Mouse (Mus musculus): Measurements from ENCODE around the gene Ccdc157.
"Not testable (repeated sequence)": the region's sequence is repeated elsewhere in the genome, so short reads cannot be mapped to it uniquely, and the experiment has no call there.

Gene Ccdc157

DNA sequence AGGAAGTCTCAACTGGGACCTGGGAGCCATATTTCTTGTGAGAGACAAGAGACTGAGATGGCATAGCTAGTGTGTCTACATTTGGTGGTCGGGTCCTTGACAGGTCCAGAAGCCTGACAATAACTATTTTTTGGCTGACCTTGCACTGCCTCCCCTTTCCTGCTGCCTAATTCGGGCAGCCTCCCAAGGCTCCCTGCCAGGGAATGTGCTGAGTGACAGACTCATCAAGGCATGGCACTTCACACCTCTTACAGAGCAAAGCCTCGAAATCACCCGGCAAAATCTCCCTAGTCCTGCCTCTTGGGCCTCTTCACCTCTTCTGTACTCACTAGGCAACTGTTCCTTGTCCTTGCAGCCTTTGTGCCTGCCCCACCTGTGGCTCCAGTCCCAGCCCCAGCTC, 17.6 kb upstream of the Ccdc157 start:
- DNase-seq, result peak; percentile 20

DNA sequence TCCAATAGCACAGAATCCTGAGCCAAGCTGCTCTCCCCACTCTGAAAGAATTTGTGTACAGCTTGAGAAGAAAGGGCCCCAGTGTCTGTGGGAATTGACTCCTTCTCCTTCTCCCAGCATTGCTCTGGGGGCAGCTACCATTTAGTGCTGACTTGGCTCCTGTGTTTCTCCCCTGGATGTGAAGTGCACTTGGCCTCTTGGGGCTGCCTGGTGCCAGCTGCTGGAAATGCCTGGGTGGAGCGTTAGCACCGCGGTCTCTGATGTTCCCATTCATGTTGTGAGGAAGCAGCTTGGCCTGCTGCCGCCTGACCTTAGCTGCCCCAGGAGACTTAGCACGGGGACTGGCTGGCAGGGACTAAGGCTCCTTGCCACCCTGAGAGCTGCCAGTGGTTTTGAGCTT, 14.5 kb upstream of the Ccdc157 start:
- DNase-seq, result peak; percentile 67

DNA sequence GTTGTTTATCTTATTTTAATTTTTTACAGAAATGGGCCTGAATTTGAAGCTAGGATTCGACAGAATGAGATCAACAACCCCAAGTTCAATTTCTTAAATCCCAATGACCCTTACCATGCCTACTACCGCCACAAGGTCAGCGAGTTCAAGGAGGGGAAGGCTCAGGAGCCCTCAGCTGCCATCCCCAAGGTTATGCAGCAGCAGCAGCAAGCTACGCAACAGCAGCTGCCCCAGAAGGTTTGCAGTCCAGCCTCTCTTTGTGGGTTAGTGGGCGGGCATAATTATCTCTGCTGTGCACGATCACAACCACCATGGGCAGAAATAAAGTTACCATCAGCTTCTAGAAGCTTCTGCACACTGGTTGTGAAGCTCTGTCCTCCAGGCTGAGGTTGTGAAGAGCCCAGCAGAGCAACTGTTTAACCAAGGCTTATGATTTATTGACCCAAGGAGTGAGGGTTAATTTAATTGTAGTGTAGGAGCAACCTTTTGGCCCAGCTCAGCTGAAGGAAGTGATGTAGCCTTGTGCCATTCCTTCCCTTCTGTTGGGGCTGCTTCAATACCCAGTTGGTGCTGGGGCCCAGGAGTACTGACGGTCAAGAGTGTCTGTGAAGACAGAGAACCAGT, 6.5 kb upstream of the Ccdc157 start:
- DNase-seq, result peak; percentile 62

DNA sequence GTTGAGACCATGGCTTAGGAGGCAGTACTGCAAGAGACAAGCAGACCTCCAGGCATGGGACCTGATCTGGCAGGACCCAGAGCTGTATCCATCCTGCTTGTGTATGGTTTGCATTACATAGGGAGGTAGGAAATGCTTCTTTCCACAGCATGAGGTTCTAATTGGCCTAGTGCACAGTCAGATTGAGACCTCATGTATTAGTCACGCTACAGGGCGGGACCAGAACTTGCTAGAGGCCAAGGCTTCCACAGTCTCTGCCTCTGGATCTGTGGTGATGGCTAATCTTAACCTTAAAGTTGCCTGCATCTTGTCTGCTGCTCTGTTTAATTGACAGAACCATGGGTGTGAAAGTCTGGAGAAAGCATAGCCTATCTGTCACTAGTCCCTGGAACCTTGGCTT, 4.6 kb upstream of the Ccdc157 start:
- no peak for DNase-seq

DNA sequence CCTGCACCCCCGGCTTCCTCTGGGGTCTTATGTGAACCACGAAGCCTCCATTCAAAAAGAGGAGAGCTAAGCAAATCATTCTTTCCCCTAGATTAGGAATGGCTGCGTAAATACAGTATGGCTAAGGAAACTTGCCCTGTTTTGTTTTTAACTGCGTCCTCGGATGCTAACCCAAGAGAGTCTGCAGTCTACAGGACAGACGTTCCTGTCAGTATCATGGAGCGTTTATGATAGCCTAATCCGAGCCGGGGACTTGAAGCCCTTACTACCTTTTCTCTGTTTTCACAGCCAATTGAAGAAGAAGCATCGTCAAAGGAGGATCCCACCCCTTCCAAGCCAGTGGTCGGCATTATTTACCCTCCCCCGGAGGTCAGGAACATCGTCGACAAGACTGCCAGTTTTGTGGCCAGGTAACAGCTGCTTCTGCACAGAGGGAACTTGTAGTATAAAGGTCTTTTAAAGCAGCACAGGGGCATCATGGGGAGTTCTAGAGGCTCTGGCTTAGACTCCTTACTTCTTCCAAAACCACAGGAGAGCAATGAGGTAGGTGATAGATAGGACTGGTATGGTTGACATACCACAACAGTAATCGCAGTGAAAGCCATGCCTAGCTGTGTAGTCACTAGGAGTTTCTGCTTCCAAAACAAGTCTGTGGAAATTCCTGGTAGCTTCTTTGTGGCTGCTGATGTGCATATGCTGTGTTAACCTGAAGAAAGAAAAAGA, 826 bp upstream of the Ccdc157 start:
- DNase-seq, result no peak

DNA sequence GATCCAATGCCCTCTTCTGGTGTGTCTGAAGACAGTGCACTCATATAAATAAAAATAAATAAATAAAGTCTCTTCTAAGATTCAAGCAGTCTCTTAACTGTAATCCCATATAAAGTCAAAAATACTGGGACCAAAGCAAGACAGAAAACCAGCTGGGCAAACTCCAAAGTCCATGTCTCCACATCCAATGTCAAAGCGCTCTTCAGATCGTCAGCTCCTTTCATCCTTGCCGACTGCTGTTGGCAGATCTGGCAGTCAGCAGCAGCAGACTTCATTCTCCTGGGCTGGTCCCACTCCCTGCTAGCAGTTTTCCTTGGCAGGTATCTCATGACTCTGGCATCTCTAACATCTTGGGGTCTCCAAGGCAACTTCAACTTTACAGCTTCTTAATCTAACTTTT, 1.4 kb downstream of the Ccdc157 start:
- DNase-seq, result peak; percentile 71

DNA sequence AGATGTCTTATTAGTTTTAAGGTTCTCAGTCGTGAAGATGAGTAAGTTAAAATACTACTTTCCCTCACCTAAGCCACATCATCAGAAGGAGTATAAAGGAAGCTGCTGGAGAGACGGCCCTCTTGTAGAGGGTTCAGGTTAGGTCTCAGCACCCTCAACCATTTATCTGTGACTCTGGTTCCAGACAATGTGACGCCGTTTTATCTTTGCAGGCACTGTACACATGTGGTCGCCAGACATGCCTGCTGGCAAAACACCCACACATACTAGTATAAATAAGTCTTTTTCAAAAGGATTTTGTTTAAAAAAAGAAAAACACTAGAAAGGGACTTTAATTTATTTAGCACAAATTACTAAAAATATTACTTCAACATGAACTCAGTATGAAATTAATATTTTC, 4.5 kb downstream of the Ccdc157 start:
- no peak for DNase-seq

DNA sequence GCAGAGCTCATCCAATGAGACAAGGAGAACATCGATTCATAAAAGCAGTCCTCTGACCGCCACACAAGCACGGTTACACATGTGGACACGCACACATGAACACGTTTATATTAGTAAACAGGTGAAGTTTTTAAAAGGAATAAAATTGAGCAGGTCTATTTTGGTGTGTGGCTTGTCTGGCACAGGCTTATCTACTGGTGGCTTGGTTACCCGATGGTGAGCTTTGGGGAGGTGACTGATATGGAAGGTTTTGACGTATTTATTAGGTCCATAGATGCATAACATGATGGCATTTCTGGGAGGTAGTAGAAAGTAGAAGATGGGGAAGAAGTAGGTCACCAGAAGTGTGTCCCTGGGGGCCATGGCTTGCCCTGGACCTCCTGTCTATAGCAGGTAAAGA, 6.4 kb downstream of the Ccdc157 start:
- no peak for DNase-seq

DNA sequence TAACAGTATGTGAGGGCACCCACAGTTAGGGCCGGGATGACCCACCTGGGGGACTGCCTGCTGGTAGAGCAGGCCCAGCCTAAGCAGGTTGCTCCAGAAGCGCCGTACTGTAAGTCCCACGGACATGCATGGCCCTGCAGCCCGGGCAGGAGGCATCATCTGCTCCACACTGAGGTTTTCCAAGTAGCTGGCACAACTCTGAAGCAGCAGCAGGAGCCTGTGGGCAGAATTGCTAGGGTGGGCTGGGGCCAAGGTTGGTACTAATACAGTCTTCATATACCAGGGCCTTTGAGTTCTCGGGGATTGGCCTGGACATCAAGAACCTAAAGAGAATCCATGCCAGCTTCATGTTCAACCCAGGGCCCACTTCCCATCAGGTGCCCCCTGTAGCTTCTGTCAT, 10.2 kb downstream of the Ccdc157 start:
- DNase-seq, result no peak

DNA sequence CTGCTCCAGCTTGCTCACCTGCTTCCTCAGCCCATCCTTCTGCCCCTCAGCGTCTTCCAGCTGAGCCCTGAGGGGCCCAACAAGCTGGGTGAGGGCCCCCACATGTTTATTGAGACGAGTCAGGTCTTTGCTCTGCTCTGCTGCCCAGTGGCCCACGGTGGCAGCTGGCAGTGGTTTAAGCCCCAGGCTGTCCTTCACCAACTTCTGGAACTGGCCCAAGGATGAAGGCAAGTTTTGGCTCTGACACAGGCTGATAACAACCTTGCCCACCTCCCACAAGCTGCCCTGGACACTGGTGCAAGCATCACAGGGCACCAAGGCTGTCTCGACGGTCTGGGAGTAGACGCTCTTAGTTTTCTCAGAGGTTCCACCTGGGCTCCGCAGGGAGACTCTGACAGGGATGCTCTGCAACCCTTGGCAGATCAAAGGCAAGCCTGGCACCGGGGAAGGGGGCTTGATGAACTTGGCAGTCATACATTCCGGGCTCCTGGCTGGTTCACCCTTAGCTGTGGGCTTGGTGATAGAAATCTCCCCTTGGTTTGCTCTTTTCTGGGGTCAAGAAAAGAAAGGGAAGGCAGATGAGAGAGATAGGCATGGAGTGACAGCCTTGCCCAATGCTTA, 11.4 kb downstream of the Ccdc157 start:
- no peak for DNase-seq

DNA sequence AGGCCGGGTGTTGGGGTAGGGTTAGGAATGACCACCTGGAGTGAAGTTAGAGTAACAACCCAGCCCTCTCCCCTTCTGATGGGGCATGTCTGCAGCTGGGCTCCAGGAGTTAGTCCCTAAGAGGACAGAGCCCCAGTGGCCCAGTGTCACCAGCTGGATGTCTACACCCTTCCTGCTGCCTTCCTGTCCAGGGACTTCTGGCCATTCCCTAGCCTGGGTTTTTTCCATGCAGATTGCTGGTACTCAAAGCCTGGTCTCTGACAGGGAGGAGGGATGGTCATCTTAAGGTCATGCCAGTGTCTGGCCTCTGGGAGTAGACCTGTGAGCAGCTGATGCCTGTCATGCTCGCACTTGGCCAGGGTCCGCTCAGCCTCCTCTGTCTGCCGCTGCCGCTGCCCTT, 12.0 kb downstream of the Ccdc157 start:
- peak; percentile 55 for DNase-seq

DNA sequence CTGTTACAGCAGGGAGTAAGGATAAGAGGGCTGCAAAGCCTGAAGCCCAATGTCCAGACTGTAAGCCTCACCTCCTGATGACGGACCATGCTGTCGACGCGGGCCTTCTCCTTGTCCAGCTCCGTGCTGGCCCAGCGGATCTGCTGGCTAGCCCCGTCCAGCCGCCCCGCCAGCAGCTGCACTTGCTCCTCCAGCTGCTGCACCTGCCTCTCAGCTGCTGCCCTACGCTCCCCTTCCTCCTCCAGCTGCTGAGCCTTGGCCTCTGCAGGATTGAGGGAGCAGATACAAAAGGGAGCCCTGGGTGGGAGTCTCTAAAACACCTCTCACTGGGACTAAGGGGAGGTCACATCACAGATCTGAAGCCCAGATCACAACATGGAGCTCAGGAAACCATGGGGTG, 13.0 kb downstream of the Ccdc157 start:
- no peak for DNase-seq

DNA sequence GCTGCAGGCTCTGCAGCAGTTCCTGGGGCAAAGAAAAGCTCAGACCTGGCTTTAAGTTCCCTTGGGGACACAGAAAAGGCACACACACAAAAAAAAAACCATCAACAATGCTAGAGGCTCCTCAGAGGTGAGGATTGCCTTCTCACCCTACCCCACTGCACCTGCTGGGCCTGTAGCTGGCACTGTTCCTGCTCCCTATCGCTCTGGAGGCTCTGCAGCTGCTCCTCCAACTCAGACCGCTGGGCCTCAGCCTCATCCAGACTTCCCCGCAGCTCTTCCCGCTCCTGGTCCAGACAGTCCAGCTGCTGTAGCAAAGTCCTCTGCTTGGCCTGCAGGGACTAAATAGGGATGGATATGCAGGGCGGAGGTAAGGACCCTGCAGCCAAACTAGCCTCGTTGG, 13.7 kb downstream of the Ccdc157 start:
- no peak for DNase-seq

DNA sequence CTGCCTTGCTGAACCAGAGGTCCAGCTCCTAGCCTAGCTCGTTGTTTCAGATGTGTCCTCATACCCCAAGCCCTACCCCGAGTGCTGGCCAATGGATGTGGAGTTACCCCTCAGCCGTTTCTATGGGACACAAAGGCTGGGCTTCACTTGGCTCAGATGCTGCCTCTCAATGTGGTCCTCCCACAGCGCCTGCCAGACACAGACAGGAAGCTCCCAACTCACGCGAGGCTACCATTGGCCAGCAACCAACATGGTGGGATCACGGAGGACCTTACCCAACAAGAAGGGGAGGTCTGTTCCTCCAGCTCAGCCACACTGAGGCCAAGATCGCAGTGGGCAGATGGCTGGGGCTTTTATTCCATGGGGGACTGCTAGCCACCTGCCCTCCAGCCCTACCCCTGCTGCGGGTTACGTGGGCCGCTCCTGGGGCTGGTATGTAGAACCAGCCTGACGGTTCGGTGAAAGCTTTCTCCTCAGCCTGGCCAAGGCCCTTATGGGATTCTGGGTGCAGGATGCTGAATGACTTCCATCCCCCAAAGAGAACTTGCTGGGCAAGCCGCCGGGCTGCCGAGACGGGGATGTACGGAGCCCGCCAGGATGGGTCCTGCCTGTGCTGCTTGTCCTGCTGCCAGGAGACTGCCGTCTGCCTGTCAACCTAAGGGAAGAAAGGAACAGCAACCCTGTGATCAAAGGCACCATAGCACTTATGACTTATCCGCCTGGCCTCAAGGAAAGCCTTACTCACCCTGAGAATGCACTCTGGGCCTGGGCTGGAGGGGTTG, 16.6 kb downstream of the Ccdc157 start:
- no peak for DNase-seq

DNA sequence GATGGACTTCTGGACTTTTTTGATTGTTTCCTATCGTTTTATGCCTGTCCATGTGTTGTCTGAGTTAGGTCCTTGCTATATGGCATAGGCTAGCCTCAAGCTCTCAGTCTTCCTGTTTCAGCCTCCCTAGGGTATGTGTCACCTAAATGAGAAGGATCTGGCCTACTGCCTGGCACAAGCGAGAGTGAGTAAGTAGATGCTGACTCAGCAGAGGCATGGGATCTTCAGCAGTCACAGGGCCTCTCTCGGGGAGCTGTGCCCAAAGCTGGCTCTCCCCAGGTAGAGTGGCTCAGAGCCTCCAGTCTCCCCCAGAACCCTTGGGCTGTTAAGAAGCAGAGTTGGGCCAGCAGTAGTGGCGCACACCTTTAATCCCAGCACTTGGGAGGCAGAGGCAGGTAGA, 17.7 kb downstream of the Ccdc157 start:
- DNase-seq, result no peak

DNA sequence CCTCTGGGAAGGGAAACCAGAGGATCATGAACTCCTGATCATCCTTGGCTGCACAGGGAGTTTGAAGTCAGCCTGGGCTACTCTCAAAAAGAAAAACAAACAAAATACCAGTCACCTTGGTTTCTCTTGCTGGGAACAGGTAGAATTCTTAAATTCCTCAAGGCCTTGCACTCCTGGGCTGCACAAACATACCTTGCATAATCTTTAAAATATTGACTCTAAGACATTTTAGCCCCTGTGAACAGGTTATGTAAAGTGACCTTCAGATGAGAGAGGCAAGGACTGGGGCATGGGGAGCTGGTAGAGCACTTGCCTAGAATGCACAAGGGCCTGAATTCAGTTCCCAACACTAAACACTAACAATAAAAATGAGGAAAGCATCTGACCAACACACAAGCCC, 18.6 kb downstream of the Ccdc157 start:
- no peak for DNase-seq

DNA sequence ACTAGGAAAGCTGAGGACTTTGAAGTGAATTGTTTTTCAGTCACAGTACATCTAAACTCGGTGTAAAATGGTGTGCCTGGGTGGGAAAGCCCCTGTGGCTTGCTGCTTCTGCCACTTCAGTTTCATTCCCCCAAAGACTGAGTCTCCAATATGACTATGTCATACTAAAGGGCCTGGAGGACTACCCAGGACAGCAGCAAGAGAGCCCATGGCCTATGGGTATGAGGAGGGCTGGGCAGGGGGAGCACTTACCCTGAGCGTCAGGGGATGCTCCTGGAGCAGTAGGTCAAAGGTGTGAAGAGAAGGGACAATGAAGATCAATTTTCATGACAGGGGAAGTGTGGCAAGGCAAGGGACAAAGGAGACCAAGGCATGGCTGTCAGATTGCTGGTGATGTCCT, 21.1 kb downstream of the Ccdc157 start:
- no peak for DNase-seq

DNA sequence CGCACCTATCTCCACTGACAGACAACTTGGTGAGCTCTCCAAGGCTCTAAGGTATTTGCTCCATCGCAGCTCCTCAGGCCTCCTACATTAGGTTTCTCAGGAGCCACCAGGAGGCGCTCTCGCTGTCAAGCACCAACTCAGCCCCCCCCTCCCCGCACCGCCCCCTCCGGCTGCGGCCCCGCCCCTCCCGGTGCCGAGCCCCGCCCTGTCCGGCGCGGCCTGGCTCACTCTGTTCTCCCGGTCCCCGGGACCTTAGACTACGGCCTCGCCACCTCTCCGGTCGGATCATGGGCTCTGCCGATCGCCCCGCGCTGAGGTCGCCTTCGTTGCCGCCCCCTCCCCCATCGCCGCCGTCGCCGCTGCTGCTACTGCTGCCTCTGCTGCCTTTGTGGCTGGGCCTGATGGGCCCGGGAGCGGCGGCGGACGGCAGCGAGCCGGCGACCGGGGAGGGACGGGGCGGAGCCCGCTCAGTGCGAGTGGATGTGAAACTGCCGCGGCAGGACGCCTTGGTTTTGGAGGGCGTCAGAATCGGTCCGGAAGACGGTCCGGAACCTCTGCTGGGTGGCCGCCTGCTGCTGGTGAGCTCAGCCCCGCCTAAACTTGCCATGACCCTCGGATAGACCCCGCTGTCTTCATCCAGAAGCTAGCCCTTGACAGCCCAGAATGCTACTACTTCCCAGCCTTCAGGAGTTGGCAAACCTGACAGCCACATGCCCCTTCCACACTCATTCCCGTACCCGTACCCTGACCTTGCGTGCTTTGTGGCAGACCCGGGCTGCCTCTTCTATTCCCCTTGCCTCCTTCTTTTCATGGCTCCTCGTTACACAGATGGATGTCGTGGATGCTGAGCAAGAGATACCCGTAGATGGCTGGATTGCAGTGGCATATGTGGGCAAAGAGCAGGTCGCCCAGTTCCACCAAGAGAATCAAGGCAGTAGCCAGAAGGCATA, 24.8 kb downstream of the Ccdc157 start, which contains the start of gene Rnf215:
TSS of gene Rnf215 (plus strand) at position 217 of the 950 bp plus-strand sequence.
- peak; percentile 86 for DNase-seq

DNA sequence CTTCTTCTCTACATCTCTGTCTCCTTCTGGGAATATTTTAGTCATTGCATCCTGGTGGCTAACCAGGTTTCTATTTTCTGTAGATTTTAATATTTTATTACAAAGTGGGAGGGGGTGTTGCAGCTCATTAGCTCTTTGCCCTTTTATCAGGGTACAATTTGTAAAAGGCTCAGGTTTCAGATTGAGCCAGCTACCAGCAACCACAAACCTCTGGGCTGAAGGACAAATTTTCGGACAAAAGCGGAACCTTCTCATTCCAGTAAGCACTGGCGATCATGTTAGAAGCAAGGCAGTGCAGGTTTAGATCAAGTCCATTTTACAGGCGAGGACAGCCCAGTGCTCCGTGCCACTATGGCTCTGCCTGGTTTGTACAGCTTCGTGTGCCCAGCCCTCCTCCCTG, 25.7 kb downstream of the Ccdc157 start:
- DNase-seq, result no peak

DNA sequence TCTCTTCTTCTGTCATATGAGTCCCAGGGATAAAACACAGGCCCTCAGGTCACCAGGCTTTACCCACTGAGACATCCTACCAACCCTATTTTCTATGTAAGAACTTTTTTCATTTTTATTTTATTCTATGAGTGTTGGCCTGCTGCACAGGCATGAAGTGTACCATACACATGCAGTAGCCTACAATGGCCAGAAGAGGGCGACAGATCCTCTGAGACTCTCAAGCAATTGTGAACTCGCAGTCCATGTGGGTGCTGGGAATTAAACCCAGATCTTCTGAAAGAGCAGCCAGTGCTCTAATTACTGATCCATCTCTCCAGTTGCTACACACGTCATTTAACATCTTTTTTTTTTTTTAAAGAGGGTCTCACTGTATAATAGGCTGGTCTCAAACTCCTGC, 26.6 kb downstream of the Ccdc157 start:
- DNase-seq, result peak; percentile 24

DNA sequence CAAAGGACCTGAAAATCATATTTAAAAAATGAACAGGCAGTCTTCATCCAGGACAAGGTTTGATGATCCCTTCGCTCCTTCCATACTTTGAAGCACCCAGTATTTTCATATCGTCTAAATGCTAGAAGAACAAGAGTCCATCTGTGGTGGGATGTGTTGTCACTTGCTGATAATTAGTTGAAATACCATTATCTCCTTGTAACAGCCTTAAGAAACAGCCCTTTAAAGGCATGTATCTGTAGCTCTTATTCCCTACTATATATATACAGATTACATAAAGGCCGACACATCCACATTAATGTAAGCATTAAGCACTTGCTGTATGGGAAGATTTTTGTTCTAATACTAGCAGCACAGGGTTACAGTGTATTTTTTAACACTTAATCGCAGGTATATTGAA, 31.6 kb downstream of the Ccdc157 start:
- DNase-seq, result not testable (repeated sequence)

DNA sequence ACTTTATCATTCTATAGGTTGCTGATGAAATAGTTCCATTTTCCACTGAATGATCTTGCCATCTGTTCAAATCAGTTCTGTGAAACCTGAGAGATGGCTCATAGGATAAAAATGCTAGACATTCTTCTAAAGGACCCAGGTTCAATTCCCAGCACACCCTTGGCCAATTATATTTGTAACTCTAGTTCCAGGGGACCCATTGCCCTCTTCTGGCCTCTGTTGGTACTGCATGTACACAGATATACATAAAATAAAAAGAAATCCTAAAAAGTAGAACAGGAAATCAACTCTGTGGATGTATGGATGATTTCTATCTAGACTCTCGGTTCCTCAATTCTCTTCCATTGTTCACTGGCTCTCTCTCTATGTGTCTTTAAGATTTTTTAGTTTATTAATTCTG, 33.0 kb downstream of the Ccdc157 start:
- DNase-seq, result no peak
